Mouse (Mus musculus) liver, adult 2 months (tissue): ENCODE results near the gene Gm6583. TPM values are rescaled to one million over a fixed set of nuclear protein-coding genes. Genes with fewer than 3 reads are reported as not detected.

Experiments
- DNase-seq: peaks from one replicate; pipeline ENCODE4 v3.0.0-alpha.2; 2011; ENCODE audit warnings: low read depth, low spot score; ENCODE audit errors: extremely low read depth
- H3K27ac ChIP-seq: fragments of 200-500 bp; replicated peaks from 2 replicates; pipeline ENCODE4 v1.5.1; 2012; ENCODE audit warnings: low read depth, mild to moderate bottlenecking, control low read depth, inconsistent platforms, low read length; ENCODE audit not compliant: insufficient read depth
- H3K27me3 ChIP-seq: fragments of 200-500 bp; 2 replicates; pipeline ENCODE4 v1.6.1; 2012; ENCODE audit warnings: mild to moderate bottlenecking, moderate library complexity, low read length, inconsistent platforms; ENCODE audit not compliant: control insufficient read depth, insufficient read depth
- H3K36me3 ChIP-seq: fragments of 200-500 bp; 2 replicates; pipeline ENCODE4 v1.6.1; 2012; ENCODE audit warnings: low read length, inconsistent platforms; ENCODE audit not compliant: control insufficient read depth, insufficient read depth
- H3K4me1 ChIP-seq: fragments of 200-500 bp; 2 replicates; pipeline ENCODE4 v1.6.1; 2011; ENCODE audit warnings: low read length; ENCODE audit not compliant: control insufficient read depth, insufficient read depth
- H3K4me3 ChIP-seq: fragments of 200-500 bp; 2 replicates; pipeline ENCODE4 v1.5.1; 2011; ENCODE audit warnings: low read depth, mild to moderate bottlenecking, control low read depth, low read length, moderate library complexity; ENCODE audit not compliant: insufficient read depth
- H3K79me2 ChIP-seq: fragments of 200-500 bp; 2 replicates; pipeline ENCODE4 v1.6.1; 2012; ENCODE audit warnings: inconsistent platforms, mild to moderate bottlenecking, low read length, moderate library complexity; ENCODE audit not compliant: control insufficient read depth, insufficient read depth
- H3K9ac ChIP-seq: fragments of 200-500 bp; 2 replicates; pipeline ENCODE4 v1.6.1; 2012; ENCODE audit warnings: low read depth, mild to moderate bottlenecking, control low read depth, inconsistent platforms, low read length
- CTCF ChIP-seq: fragments of 200-500 bp; IDR thresholded peaks from 2 replicates; pipeline ENCODE4 v1.5.1; 2011; ENCODE audit warnings: low read depth, low read length, control low read depth
- POLR2A ChIP-seq: fragments of 200-500 bp; IDR thresholded peaks from 2 replicates; pipeline ENCODE4 v1.6.1; 2011; ENCODE audit warnings: low read length, control low read depth; ENCODE audit not compliant: insufficient read depth; ENCODE audit errors: extremely low read depth
- WGBS: fragments of 180-500 bp; shearing (Covaris S2); methylation state at CpG from one replicate; pipeline ENCODE4 v1.1.7; 2018; 5-methylcytosine and 5-hydroxymethylcytosine counted together
- polyA plus RNA-seq: library from polyadenylated mRNA; depleted of rRNA; stranded (reverse); fragments of >200 nt; gene quantifications from 2 replicates; pipeline ENCODE4 v1.2.3, GENCODE M21; 2012; rRNA removed
- total RNA-seq: library from RNA; depleted of rRNA; stranded (reverse); fragments of >200 nt; gene quantifications from 2 replicates; pipeline ENCODE4 v1.2.3, GENCODE M21; 2014; rRNA removed

Gm6583 gene
- total and polyA plus RNA-seq, 2 experiments = 0.09 TPM; not detected in 1

GRCm38 (mm10) chr5:112305842-112306241, 50.0 kb downstream of the Gm6583 start:
- 96% methylated on average over 5 of the region's 5 CpGs for WGBS

More at GRCm38 (mm10) chr5:112305842-112306241, 50.0 kb downstream of the Gm6583 start:
- Histone ChIP-seq H3K9ac (no peak overlapping the region), H3K79me2 (peaks cover 9% of the 10 kb centered on the region; the same call in 1 of the 2 replicates), H3K4me3 (no peak overlapping the region), H3K27ac (no peak overlapping the region), H3K36me3 (peaks cover 6% of the 10 kb centered on the region; the same call in 1 of the 2 replicates), H3K4me1 (peaks cover 16% of the 10 kb centered on the region), H3K27me3 (no peaks in the 10 kb centered on the region)
- DNase-seq = no peak
- TF ChIP-seq CTCF = no peak
- TF ChIP-seq POLR2A = no peak

Other genes with a start within 250 kb of the Gm6583 start
- 0.27 and 0.37 TPM in 2 replicates for gene Cryba4, start 103.5 kb downstream of the Gm6583 start, total RNA-seq
- 0.17 and 0.52 TPM in 2 replicates for gene Cryba4, start 103.5 kb downstream of the Gm6583 start, polyA plus RNA-seq
- not detected in 2 replicates for gene Crybb1, start 100.2 kb downstream of the Gm6583 start, total RNA-seq
- gene Crybb1, start 100.2 kb downstream of the Gm6583 start, polyA plus RNA-seq = not detected in 2 replicates
- 27.7 and 38.9 TPM in 2 replicates for gene Tpst2, start 79.3 kb downstream of the Gm6583 start, total RNA-seq
- 30.2 and 35.7 TPM in 2 replicates for gene Tpst2, start 79.3 kb downstream of the Gm6583 start, polyA plus RNA-seq
- 7.7 and 9.7 TPM in 2 replicates for gene Tfip11, start 29.7 kb downstream of the Gm6583 start, total RNA-seq
- 18.6 and 19.1 TPM in 2 replicates for gene Tfip11, start 29.7 kb downstream of the Gm6583 start, polyA plus RNA-seq
- gene Srrd, start 13.0 kb downstream of the Gm6583 start, total RNA-seq = 12.3 and 19.3 TPM in 2 replicates
- gene Srrd, start 13.0 kb downstream of the Gm6583 start, polyA plus RNA-seq = 26.3 and 30.0 TPM in 2 replicates
- gene Hps4, start 12.9 kb downstream of the Gm6583 start, total RNA-seq = 12.3 and 17.5 TPM in 2 replicates
- gene Hps4, start 12.9 kb downstream of the Gm6583 start, polyA plus RNA-seq = 19.0 and 30.9 TPM in 2 replicates
- 0.07 TPM in 1 of 2 replicates, not detected in the other for gene Asphd2, start 38.8 kb upstream of the Gm6583 start, total RNA-seq
- gene Asphd2, start 38.8 kb upstream of the Gm6583 start, polyA plus RNA-seq = 0.10 TPM in 1 of 2 replicates, not detected in the other
- not detected in 2 replicates for gene Gm6588, start 93.4 kb upstream of the Gm6583 start, total RNA-seq
- not detected in 2 replicates for gene Gm6588, start 93.4 kb upstream of the Gm6583 start, polyA plus RNA-seq
- gene Sez6l, start 221.2 kb upstream of the Gm6583 start, total RNA-seq = under 0.01 TPM in 1 of 2 replicates, not detected in the other
- gene Sez6l, start 221.2 kb upstream of the Gm6583 start, polyA plus RNA-seq = not detected in 2 replicates